Mouse (Mus musculus): Measurements from ENCODE around the gene Bclaf3. TPM values are rescaled to one million over a fixed set of nuclear protein-coding genes. Genes with fewer than 3 reads are reported as not detected.
"Not testable (repeated sequence)": the region's sequence is repeated elsewhere in the genome, so short reads cannot be mapped to it uniquely, and the experiment has no call there.

The Bclaf3 gene
- 10 to 100 TPM; 11.7 to 13.0 TPM for total RNA-seq (2021)
- long read RNA-seq, experiment 1, partial matches to known transcripts, result 1 of 11 reads
- long read RNA-seq, experiment 1, other reads (novel, unspliced or antisense), result 9 of 11 reads
- long read RNA-seq, experiment 2, partial matches to known transcripts, result 0 of 9 reads
- long read RNA-seq, experiment 2, other reads (novel, unspliced or antisense), result 9 of 9 reads

GRCm38 (mm10) chrX:159526388-159526787 lies at the start of gene Bclaf3:
Gene Bclaf3, plus strand, starts transcription at chrX:159526688.
- intact Hi-C loops (cut with DNase I), result no loop called here
- H3K4me3 ChIP-seq, result no peak within 1 kb of the TSS
- no peak for DNase-seq (ENCODE audit: extremely low spot score in 1 of 2, low spot score in 2 of 2)
- no peak within 1 kb of the TSS for H3K27ac ChIP-seq
- TF ChIP-seq CTCF (IDR thresholded peaks at IDR 0.05), result no peak

- H3K27ac ChIP-seq; intact Hi-C loops (cut with DNase I); DNase-seq (ENCODE audit: extremely low spot score in 1 of 2, low spot score in 2 of 2); H3K4me3 ChIP-seq: not testable (repeated sequence)
Observed at GRCm38 (mm10) chrX:159478243-159478940, 48.1 kb upstream of the Bclaf3 start.

GRCm38 (mm10) chrX:159484247-159484646 lies 42.2 kb upstream of the Bclaf3 start:
- Histone ChIP-seq H3K4me3 (no peak overlapping the region), H3K27ac (no peak overlapping the region)
- peak; percentile 17 for TF ChIP-seq CTCF (IDR thresholded peaks at IDR 0.05)
- DNase-seq (ENCODE audit: extremely low spot score in 1 of 2, low spot score in 2 of 2), result no peak
- intact Hi-C loops (cut with DNase I), result no loop called here

- H3K4me3 ChIP-seq, result no peak overlapping the region
- TF ChIP-seq CTCF (IDR thresholded peaks at IDR 0.05), result no peak
- no peak for DNase-seq (ENCODE audit: extremely low spot score in 1 of 2, low spot score in 2 of 2)
- intact Hi-C loops (cut with DNase I), result no loop called here
- no peak overlapping the region for H3K27ac ChIP-seq
Observed at GRCm38 (mm10) chrX:159503181-159503580, 23.3 kb upstream of the Bclaf3 start.

GRCm38 (mm10) chrX:159508331-159509036 lies 18.0 kb upstream of the Bclaf3 start:
- Histone ChIP-seq H3K27ac (no peak overlapping the region), H3K4me3 (no peak overlapping the region)
- TF ChIP-seq CTCF (IDR thresholded peaks at IDR 0.05), result no peak
- intact Hi-C loops (cut with DNase I), result no loop called here
- DNase-seq (ENCODE audit: extremely low spot score in 1 of 2, low spot score in 2 of 2), result no peak

GRCm38 (mm10) chrX:159509042-159509441 lies 17.4 kb upstream of the Bclaf3 start:
- intact Hi-C loops (cut with DNase I), result no loop called here
- TF ChIP-seq CTCF (IDR thresholded peaks at IDR 0.05), result no peak
- H3K27ac ChIP-seq, result no peak overlapping the region
- DNase-seq (ENCODE audit: extremely low spot score in 1 of 2, low spot score in 2 of 2), result no peak
- H3K4me3 ChIP-seq, result no peak overlapping the region

DNA sequence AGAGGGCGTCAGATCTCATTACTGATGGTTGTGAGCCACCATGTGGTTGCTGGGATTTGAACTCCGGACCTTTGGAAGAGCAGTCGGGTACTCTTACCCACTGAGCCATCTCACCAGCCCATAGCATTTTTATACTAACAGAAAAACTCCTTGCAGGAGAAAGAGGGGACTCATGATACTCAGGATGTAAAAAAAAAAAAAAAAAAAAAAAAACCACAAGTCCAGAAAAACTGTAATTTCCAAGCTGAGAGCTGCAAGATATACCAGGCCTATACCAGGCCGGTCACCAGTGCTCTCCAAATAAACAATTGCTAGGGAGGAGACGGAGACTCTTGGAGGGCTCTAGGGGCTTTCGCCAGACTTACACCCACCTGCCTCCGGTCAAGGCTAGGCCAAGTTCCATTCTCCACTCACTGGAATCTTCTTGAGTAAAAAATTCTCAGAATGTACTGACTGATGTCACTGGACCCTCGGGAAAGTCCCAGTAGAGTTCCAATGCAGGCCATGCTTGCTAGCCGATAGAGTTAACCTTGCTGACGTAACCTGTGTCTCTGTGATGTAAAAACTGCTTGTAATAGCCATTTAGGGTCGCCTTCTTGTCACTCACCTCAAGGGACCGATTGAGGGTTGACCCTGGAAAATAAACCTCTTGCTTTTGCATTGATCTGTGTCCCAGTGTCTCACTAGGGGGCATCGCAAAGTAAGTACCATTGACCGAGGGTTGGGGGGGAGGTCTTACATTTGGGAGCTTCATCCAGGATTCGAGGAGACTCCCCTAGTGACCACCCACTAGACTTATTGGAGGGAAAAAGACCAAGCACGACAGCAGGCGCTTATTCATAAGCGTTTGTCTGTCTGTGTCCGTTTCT lies 16.4 kb upstream of the Bclaf3 start:
- Histone ChIP-seq H3K27ac (no peak overlapping the region), H3K4me3 (no peak overlapping the region)
- no peak for DNase-seq (ENCODE audit: extremely low spot score in 1 of 2, low spot score in 2 of 2)
- intact Hi-C loops (cut with DNase I), result no loop called here
- no peak for TF ChIP-seq CTCF (IDR thresholded peaks at IDR 0.05)

- intact Hi-C loops (cut with DNase I), result no loop called here
- no peak for TF ChIP-seq CTCF (IDR thresholded peaks at IDR 0.05)
Observed at GRCm38 (mm10) chrX:159510716-159511051, 15.8 kb upstream of the Bclaf3 start.

DNA sequence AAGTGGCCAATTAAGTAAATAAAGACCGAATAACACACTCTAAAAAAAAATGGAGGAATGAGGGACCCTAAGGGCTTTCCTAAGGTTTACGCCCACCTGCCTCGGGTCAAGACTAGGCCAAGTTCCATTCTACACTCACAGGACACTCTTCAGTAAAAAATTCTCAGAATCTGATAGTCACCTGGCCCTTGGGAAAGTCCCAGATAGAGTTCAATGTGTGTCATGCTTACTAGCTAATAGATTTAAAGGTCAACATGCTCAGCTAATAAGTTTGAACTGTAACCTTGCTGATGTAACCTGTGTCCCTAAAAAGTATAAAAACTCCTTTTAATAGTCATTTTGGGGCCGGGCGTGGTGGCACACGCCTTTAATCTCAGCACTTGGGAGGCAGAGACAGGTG lies 10.9 kb upstream of the Bclaf3 start:
- H3K27ac ChIP-seq, result no peak overlapping the region
- DNase-seq (ENCODE audit: extremely low spot score in 1 of 2, low spot score in 2 of 2), result no peak
- TF ChIP-seq CTCF (IDR thresholded peaks at IDR 0.05), result no peak
- intact Hi-C loops (cut with DNase I), result no loop called here
- no peak overlapping the region for H3K4me3 ChIP-seq

More at GRCm38 (mm10) chrX:159510716-159511051, 15.8 kb upstream of the Bclaf3 start:
- no peak overlapping the region for H3K27ac ChIP-seq
- DNase-seq (ENCODE audit: extremely low spot score in 1 of 2, low spot score in 2 of 2), result no peak
- no peak overlapping the region for H3K4me3 ChIP-seq

- H3K4me3 ChIP-seq, result no peak overlapping the region
- intact Hi-C loops (cut with DNase I), result no loop called here
- TF ChIP-seq CTCF (IDR thresholded peaks at IDR 0.05), result no peak
- DNase-seq (ENCODE audit: extremely low spot score in 1 of 2, low spot score in 2 of 2), result no peak
- no peak overlapping the region for H3K27ac ChIP-seq
Observed at GRCm38 (mm10) chrX:159521780-159522179, 4.7 kb upstream of the Bclaf3 start.

GRCm38 (mm10) chrX:159522651-159523050 lies 3.8 kb upstream of the Bclaf3 start:
- no peak for DNase-seq (ENCODE audit: extremely low spot score in 1 of 2, low spot score in 2 of 2)
- Histone ChIP-seq H3K4me3 (no peak overlapping the region), H3K27ac (no peak overlapping the region)
- TF ChIP-seq CTCF (IDR thresholded peaks at IDR 0.05), result no peak
- intact Hi-C loops (cut with DNase I), result no loop called here

- Histone ChIP-seq H3K4me3 (peak overlapping the region; percentile 67), H3K27ac (peak overlapping the region; percentile 73)
- peak; percentile 91 for TF ChIP-seq CTCF (IDR thresholded peaks at IDR 0.05)
- DNase-seq (ENCODE audit: extremely low spot score in 1 of 2, low spot score in 2 of 2), result peak; percentile 92 to 94
- intact Hi-C loops (cut with DNase I), result loop anchor here (5.0 to 10.0 kb wide), 2 partner anchors 430 to 582 kb away; no protein-coding TSS in a partner anchor
Observed at GRCm38 (mm10) chrX:159532427-159532810, 5.9 kb downstream of the Bclaf3 start.
